In the genomic region with DNA sequence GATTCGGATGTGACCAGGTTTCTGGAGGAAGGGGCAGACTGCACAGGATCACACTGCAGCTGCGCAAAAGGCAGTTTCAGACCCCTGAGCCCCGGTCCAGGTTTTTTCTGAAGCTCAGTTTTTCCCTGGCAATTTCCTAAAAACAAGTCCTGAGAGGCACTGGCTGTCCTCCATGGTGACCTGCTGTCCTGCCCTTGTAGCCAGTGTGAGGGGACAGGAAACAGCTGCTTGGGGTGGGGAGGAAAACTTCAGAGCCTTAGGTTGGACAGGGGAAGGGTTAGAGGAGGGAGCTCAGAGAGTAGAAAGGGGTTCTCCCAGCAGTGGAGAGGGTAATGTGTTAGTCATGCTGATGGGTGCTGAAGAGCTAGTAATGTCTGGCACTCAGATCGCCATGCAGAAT, we compare ENCODE assay signal across 10 mouse cellular contexts. TPM values are rescaled to one million over a fixed set of nuclear protein-coding genes. Genes with fewer than 3 reads are reported as not detected.
DNase-seq lines count a peak whose midpoint lies in the region; ATAC-seq and TF ChIP-seq lines count a peak whose summit lies in the region.
"Had no signal": no experiment of that assay in that cellular context is flagged by ENCODE, and none has a peak within 500 bp of the region (broad histone marks: within the 10 kb centered on the region; RNA-seq: fewer than 3 reads in every experiment).

No protein-coding gene starts in this region.

- H3K27ac ChIP-seq in lung, embryonic 14.5 days (ENCODE audit: low read depth), result 0 out of 2 replicates have a peak overlapping the region, but pooled peaks have one; percentile 6
- H3K27ac ChIP-seq in forebrain, embryonic 15.5 days (replicated peaks), result no peak overlapping the region
- H3K27ac ChIP-seq: macrophage had no signal

- no peak overlapping the region for H3K9ac ChIP-seq in lung, embryonic 14.5 days
- no peak overlapping the region for H3K9ac ChIP-seq in forebrain, embryonic 15.5 days (replicated peaks)

- no peak for TF ChIP-seq CTCF in Patski (IDR thresholded peaks at IDR 0.05)
- TF ChIP-seq CTCF in lung, embryonic 14.5 days (IDR thresholded peaks at IDR 0.05; ENCODE audit: low read depth), result no peak

- H3K4me1 ChIP-seq in lung, embryonic 14.5 days (ENCODE audit: insufficient read depth), result peaks cover 15% of the 10 kb centered on the region
- H3K4me1 ChIP-seq in forebrain, embryonic 15.5 days, result peaks cover 14% of the 10 kb centered on the region

- no peak overlapping the region for H3K4me3 ChIP-seq in lung, embryonic 14.5 days (ENCODE audit: low read depth, low read length)
- H3K4me3 ChIP-seq in forebrain, embryonic 15.5 days, result no peak overlapping the region
- H3K4me3 ChIP-seq: erythroblast, embryonic 14.5 days had no signal

- no peaks in the 10 kb centered on the region for H3K27me3 ChIP-seq in Patski
- no peaks in the 10 kb centered on the region for H3K27me3 ChIP-seq in lung, embryonic 14.5 days (ENCODE audit: insufficient read depth, low read length)
- H3K27me3 ChIP-seq in forebrain, embryonic 15.5 days, result no peaks in the 10 kb centered on the region; the same call in 1 of the 2 replicates

- CTCF ChIA-PET in Patski (lab: Charles Lee), result interaction anchor here (1.0 to 1.4 kb wide), 3 partner anchors 9 to 13 kb away, joined by 3 to 6 read pairs (median 4); no protein-coding TSS in a partner anchor

- peak overlapping the region; percentile 93 for H3K4me2 ChIP-seq in lung, embryonic 14.5 days
- H3K4me2 ChIP-seq in forebrain, embryonic 15.5 days (replicated peaks), result no peak overlapping the region

- in situ Hi-C loops in Patski (cut with MboI; ENCODE audit: low pct_unique_long_range_greater_than_20kb), result no loop called here

- no peaks in the 10 kb centered on the region for H3K9me3 ChIP-seq in lung, embryonic 14.5 days (ENCODE audit: low read depth, low read length)
- no peaks in the 10 kb centered on the region for H3K9me3 ChIP-seq in forebrain, embryonic 15.5 days

- peak; percentile 51 for DNase-seq in 3T3-L1 (ENCODE audit: low read depth, low spot score)
- peak; percentile 37 for DNase-seq in Patski (ENCODE audit: low read depth, low spot score)
- DNase-seq in heart, postnatal 14 days, result peak; percentile 59 to 60
- DNase-seq in lung, embryonic 14.5 days, result peak; percentile 73
- DNase-seq in thymus, postnatal 36 days, result no peak
- no peak for DNase-seq in cerebellum, adult 8-10 months

- H3K36me3 ChIP-seq in lung, embryonic 14.5 days (ENCODE audit: insufficient read depth), result peaks cover 1% of the 10 kb centered on the region; the same call in 1 of the 2 replicates
- no peaks in the 10 kb centered on the region for H3K36me3 ChIP-seq in forebrain, embryonic 15.5 days

- POLR2A ChIA-PET in Patski (lab: Charles Lee), result interaction anchor here (0.6 to 2.1 kb wide), 3 partner anchors 11 to 31 kb away, joined by 3 to 11 read pairs (median 5); a partner anchor contains a TSS

- intact Hi-C loops in heart, postnatal 14 days (cut with DNase I), result no loop called here

- WGBS in lung, embryonic 14.5 days, result 32% methylated on average over 4 of the region's 4 CpGs
- WGBS in forebrain, embryonic 15.5 days, result 75% methylated on average over 4 of the region's 4 CpGs

- peak; percentile 32 for ATAC-seq in Patski
- ATAC-seq in lung, embryonic 14.5 days (ENCODE audit: insufficient read depth), result no peak
- no peak for ATAC-seq in forebrain, embryonic 15.5 days (replicated peaks)
- ATAC-seq: intestine, postnatal 0 days had no signal

RNA-seq across cellular contexts. Expression of a gene that starts 2.7 kb away (rescaled TPM):
- polyA plus RNA-seq in Patski (2021), result 4.1 TPM
- total RNA-seq in heart, postnatal 14 days (2021), result 100 to 1,000 TPM in 1 of 2 experiments, 10 to 100 TPM in 1; 96.9 to 104 TPM
- 65.1 and 65.4 TPM in 2 replicates for polyA plus RNA-seq in lung, embryonic 14.5 days (2014; fragmentation: Nextera tagmentation; extraction: Ambion mirVana)
- 41.4 and 42.5 TPM in 2 replicates for polyA plus RNA-seq in forebrain, embryonic 15.5 days (2015; fragmentation: Nextera tagmentation; extraction: Ambion mirVana)

RNA-seq across cellular contexts. Expression of a gene that starts 11.4 kb away (rescaled TPM):
- polyA plus RNA-seq in Patski (2021), result 1,207 TPM
- 100 to 1,000 TPM; 736 to 815 TPM for total RNA-seq in heart, postnatal 14 days (2021)
- polyA plus RNA-seq in lung, embryonic 14.5 days (2014; fragmentation: Nextera tagmentation; extraction: Ambion mirVana), result 1,180 and 1,276 TPM in 2 replicates
- 612 and 676 TPM in 2 replicates for polyA plus RNA-seq in forebrain, embryonic 15.5 days (2015; fragmentation: Nextera tagmentation; extraction: Ambion mirVana)

RNA-seq across cellular contexts. Expression of a gene that starts 11.4 kb away (rescaled TPM):
- polyA plus RNA-seq in Patski (2021), result 361 TPM
- 100 to 1,000 TPM; 544 to 555 TPM for total RNA-seq in heart, postnatal 14 days (2021)
- 470 and 474 TPM in 2 replicates for polyA plus RNA-seq in lung, embryonic 14.5 days (2014; fragmentation: Nextera tagmentation; extraction: Ambion mirVana)
- polyA plus RNA-seq in forebrain, embryonic 15.5 days (2015; fragmentation: Nextera tagmentation; extraction: Ambion mirVana), result 417 and 444 TPM in 2 replicates

RNA-seq across cellular contexts. Expression of a gene that starts 29.9 kb away (rescaled TPM):
- polyA plus RNA-seq in Patski (2021), result 43.1 TPM
- total RNA-seq in heart, postnatal 14 days (2021), result 10 to 100 TPM; 25.0 to 26.6 TPM
- 71.1 and 76.3 TPM in 2 replicates for polyA plus RNA-seq in lung, embryonic 14.5 days (2014; fragmentation: Nextera tagmentation; extraction: Ambion mirVana)
- polyA plus RNA-seq in forebrain, embryonic 15.5 days (2015; fragmentation: Nextera tagmentation; extraction: Ambion mirVana), result 60.7 and 63.5 TPM in 2 replicates

RNA-seq across cellular contexts. Expression of a gene that starts 31.4 kb away (rescaled TPM):
- 1.8 TPM for polyA plus RNA-seq in Patski (2021)
- 10 to 100 TPM; 20.5 to 31.6 TPM for total RNA-seq in heart, postnatal 14 days (2021)
- 31.9 and 35.4 TPM in 2 replicates for polyA plus RNA-seq in lung, embryonic 14.5 days (2014; fragmentation: Nextera tagmentation; extraction: Ambion mirVana)
- 12.8 and 14.0 TPM in 2 replicates for polyA plus RNA-seq in forebrain, embryonic 15.5 days (2015; fragmentation: Nextera tagmentation; extraction: Ambion mirVana)
- polyA plus RNA-seq: erythroblast, embryonic 14.5 days had no signal

Comparison
In these comparisons a context has a peak if more than half of its experiments do, and no peak if none do; other contexts are left out.
1. DNase-seq: peak in 3T3-L1 (single experiment), Patski (single experiment), heart, postnatal 14 days (2 of 2) and lung, embryonic 14.5 days (single experiment); none in thymus, postnatal 36 days (0 of 2) and cerebellum, adult 8-10 months (single experiment).